Mouse (Mus musculus) liver, adult 2 months (tissue): ENCODE measurements around the gene Slc7a11.

Experiments used
- CTCF ChIP-seq: fragments of 200-500 bp; IDR thresholded peaks from 2 replicates; pipeline ENCODE4 v1.5.1; 2011; ENCODE audit warnings: low read depth, low read length, control low read depth
- POLR2A ChIP-seq: fragments of 200-500 bp; IDR thresholded peaks from 2 replicates; pipeline ENCODE4 v1.6.1; 2011; ENCODE audit warnings: low read length, control low read depth; ENCODE audit not compliant: insufficient read depth; ENCODE audit errors: extremely low read depth

DNA sequence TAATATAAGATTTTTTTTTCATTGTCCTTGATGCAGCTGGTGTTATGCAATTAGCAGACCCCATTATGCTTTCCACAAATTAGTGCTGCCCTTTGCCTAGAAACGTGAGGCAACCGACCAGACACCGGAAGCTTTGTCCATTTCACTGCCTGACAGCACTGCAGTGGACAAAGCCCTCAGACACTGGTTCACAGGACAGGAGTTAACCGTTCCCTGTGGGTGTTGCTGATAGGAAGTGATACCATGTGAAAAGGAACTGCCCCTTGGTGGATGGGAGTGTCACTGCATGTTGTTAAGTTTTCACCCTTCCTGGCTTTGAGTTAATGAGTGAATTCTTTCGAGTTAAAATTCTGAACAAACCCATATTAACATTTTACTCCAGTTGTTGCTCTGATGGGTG is 60.7 kb downstream of the Slc7a11 start:
- TF ChIP-seq CTCF (no peak), POLR2A (no peak)
